Mouse (Mus musculus): ENCODE measurements around the gene Npr2. TPM values are rescaled to one million over a fixed set of nuclear protein-coding genes. Genes with fewer than 3 reads are reported as not detected.

The Npr2 gene
- polyA plus RNA-seq, 1 experiment from 2014 or later = 11.2 TPM

GRCm38 (mm10) chr4:43675608-43676007 lies 43.9 kb downstream of the Npr2 start:
- no peak for ATAC-seq (ENCODE audit: insufficient number of reproducible peaks, low FRiP score)
- no peak overlapping the region for H3K9ac ChIP-seq

GRCm38 (mm10) chr4:43678541-43678940 lies 46.8 kb downstream of the Npr2 start:
- H3K9me3 ChIP-seq (replicated peaks) = no peaks in the 10 kb centered on the region
- 84% methylated on average over 6 of the region's 6 CpGs for WGBS
- no peak overlapping the region for H3K4me3 ChIP-seq
- ATAC-seq (ENCODE audit: insufficient number of reproducible peaks, low FRiP score) = no peak
- H3K9ac ChIP-seq = no peak overlapping the region
- H3K36me3 ChIP-seq = peaks cover 47% of the 10 kb centered on the region
- no peak overlapping the region for H3K4me2 ChIP-seq
- peaks cover 6% of the 10 kb centered on the region for H3K4me1 ChIP-seq (replicated peaks)
- no peaks in the 10 kb centered on the region for H3K27me3 ChIP-seq (replicated peaks)
- no peak overlapping the region for H3K27ac ChIP-seq (ENCODE audit: poor library complexity, severe bottlenecking)

More at GRCm38 (mm10) chr4:43675608-43676007, 43.9 kb downstream of the Npr2 start:
- Histone ChIP-seq H3K27me3 (replicated peaks) (0 out of 2 replicates have a peak, but pooled peaks cover 3% of the 10 kb centered on the region), H3K4me2 (no peak overlapping the region), H3K9me3 (replicated peaks) (no peaks in the 10 kb centered on the region), H3K27ac (ENCODE audit: poor library complexity, severe bottlenecking) (no peak overlapping the region), H3K4me3 (no peak overlapping the region), H3K4me1 (replicated peaks) (peaks cover 14% of the 10 kb centered on the region), H3K36me3 (peaks cover 27% of the 10 kb centered on the region)
- 70% methylated on average over 4 of the region's 4 CpGs for WGBS

- WGBS = 79% methylated on average over 7 of the region's 7 CpGs
- Histone ChIP-seq H3K27ac (ENCODE audit: poor library complexity, severe bottlenecking) (no peak overlapping the region), H3K4me2 (no peak overlapping the region), H3K4me1 (replicated peaks) (peaks cover 5% of the 10 kb centered on the region; the same call in 1 of the 2 replicates), H3K9me3 (replicated peaks) (no peaks in the 10 kb centered on the region), H3K36me3 (peaks cover 43% of the 10 kb centered on the region), H3K4me3 (no peak overlapping the region), H3K27me3 (replicated peaks) (no peaks in the 10 kb centered on the region), H3K9ac (no peak overlapping the region)
- no peak for ATAC-seq (ENCODE audit: insufficient number of reproducible peaks, low FRiP score)
Measured at GRCm38 (mm10) chr4:43679416-43680043, 47.8 kb downstream of the Npr2 start.

GRCm38 (mm10) chr4:43690021-43690420 lies 58.3 kb downstream of the Npr2 start:
- no peak overlapping the region for H3K4me3 ChIP-seq
- no peak overlapping the region for H3K4me2 ChIP-seq
- H3K36me3 ChIP-seq = peaks cover 19% of the 10 kb centered on the region
- H3K9me3 ChIP-seq (replicated peaks) = no peaks in the 10 kb centered on the region
- H3K27me3 ChIP-seq (replicated peaks) = no peaks in the 10 kb centered on the region
- H3K9ac ChIP-seq = no peak overlapping the region
- H3K4me1 ChIP-seq (replicated peaks) = peaks cover 27% of the 10 kb centered on the region
- no peak for ATAC-seq (ENCODE audit: insufficient number of reproducible peaks, low FRiP score)
- H3K27ac ChIP-seq (ENCODE audit: poor library complexity, severe bottlenecking) = no peak overlapping the region
- 90% methylated on average over 17 of the region's 17 CpGs for WGBS

- Histone ChIP-seq H3K4me1 (replicated peaks) (peaks cover 35% of the 10 kb centered on the region), H3K4me3 (no peak overlapping the region), H3K36me3 (peaks cover 9% of the 10 kb centered on the region), H3K27ac (ENCODE audit: poor library complexity, severe bottlenecking) (no peak overlapping the region), H3K9ac (no peak overlapping the region), H3K27me3 (replicated peaks) (no peaks in the 10 kb centered on the region), H3K4me2 (no peak overlapping the region), H3K9me3 (replicated peaks) (no peaks in the 10 kb centered on the region)
- WGBS = 65% methylated on average over 5 of the region's 5 CpGs
- ATAC-seq (ENCODE audit: insufficient number of reproducible peaks, low FRiP score) = no peak
Measured at GRCm38 (mm10) chr4:43691026-43691425, 59.3 kb downstream of the Npr2 start.

- H3K9me3 ChIP-seq (replicated peaks) = no peaks in the 10 kb centered on the region
- WGBS = 47% methylated on average over 5 of the region's 5 CpGs
- H3K27ac ChIP-seq (ENCODE audit: poor library complexity, severe bottlenecking) = peak overlapping the region; percentile 30
- peak; percentile 24; the same call in 1 of the 2 replicates for ATAC-seq (ENCODE audit: insufficient number of reproducible peaks, low FRiP score)
- H3K27me3 ChIP-seq (replicated peaks) = peaks cover 18% of the 10 kb centered on the region; the same call in 1 of the 2 replicates
- peaks cover 35% of the 10 kb centered on the region for H3K4me1 ChIP-seq (replicated peaks)
- no peak overlapping the region for H3K9ac ChIP-seq
- H3K36me3 ChIP-seq = peaks cover 6% of the 10 kb centered on the region
- no peak overlapping the region for H3K4me2 ChIP-seq
- H3K4me3 ChIP-seq = no peak overlapping the region
Measured at GRCm38 (mm10) chr4:43693806-43694241, 62.1 kb downstream of the Npr2 start.

- WGBS = 75% methylated on average over 1 of the region's 1 CpGs
- H3K27me3 ChIP-seq (replicated peaks) = peaks cover 18% of the 10 kb centered on the region; the same call in 1 of the 2 replicates
- H3K4me3 ChIP-seq = no peak overlapping the region
- peaks cover 35% of the 10 kb centered on the region for H3K4me1 ChIP-seq (replicated peaks)
- no peak overlapping the region for H3K27ac ChIP-seq (ENCODE audit: poor library complexity, severe bottlenecking)
- ATAC-seq (ENCODE audit: insufficient number of reproducible peaks, low FRiP score) = no peak
- H3K36me3 ChIP-seq = peaks cover 6% of the 10 kb centered on the region
- no peak overlapping the region for H3K9ac ChIP-seq
- H3K9me3 ChIP-seq (replicated peaks) = no peaks in the 10 kb centered on the region
- no peak overlapping the region for H3K4me2 ChIP-seq
Measured at GRCm38 (mm10) chr4:43694439-43695248, 62.9 kb downstream of the Npr2 start.

- WGBS = 19% methylated on average over 9 of the region's 9 CpGs
- no peaks in the 10 kb centered on the region for H3K9me3 ChIP-seq (replicated peaks)
- no peak overlapping the region for H3K4me2 ChIP-seq
- H3K4me3 ChIP-seq = no peak overlapping the region
- H3K36me3 ChIP-seq = no peaks in the 10 kb centered on the region
- 0 out of 2 replicates have a peak, but pooled peaks have one; percentile 50 for ATAC-seq (ENCODE audit: insufficient number of reproducible peaks, low FRiP score)
- H3K9ac ChIP-seq = no peak overlapping the region
- H3K4me1 ChIP-seq (replicated peaks) = peaks cover 35% of the 10 kb centered on the region
- H3K27ac ChIP-seq (ENCODE audit: poor library complexity, severe bottlenecking) = no peak overlapping the region
- H3K27me3 ChIP-seq (replicated peaks) = peaks cover 18% of the 10 kb centered on the region; the same call in 1 of the 2 replicates
Measured at GRCm38 (mm10) chr4:43695249-43695671, 63.5 kb downstream of the Npr2 start.

- Histone ChIP-seq H3K4me3 (no peak overlapping the region), H3K36me3 (no peaks in the 10 kb centered on the region), H3K27me3 (replicated peaks) (peaks cover 18% of the 10 kb centered on the region; the same call in 1 of the 2 replicates), H3K9me3 (replicated peaks) (no peaks in the 10 kb centered on the region), H3K4me2 (no peak overlapping the region), H3K9ac (no peak overlapping the region), H3K27ac (ENCODE audit: poor library complexity, severe bottlenecking) (no peak overlapping the region), H3K4me1 (replicated peaks) (peaks cover 30% of the 10 kb centered on the region)
- no peak for ATAC-seq (ENCODE audit: insufficient number of reproducible peaks, low FRiP score)
- WGBS = 90% methylated on average over 13 of the region's 13 CpGs
Measured at GRCm38 (mm10) chr4:43696561-43696960, 64.8 kb downstream of the Npr2 start.

- H3K36me3 ChIP-seq = no peaks in the 10 kb centered on the region
- H3K9me3 ChIP-seq (replicated peaks) = no peaks in the 10 kb centered on the region
- H3K27me3 ChIP-seq (replicated peaks) = peaks cover 20% of the 10 kb centered on the region; the same call in 1 of the 2 replicates
- H3K27ac ChIP-seq (ENCODE audit: poor library complexity, severe bottlenecking) = no peak within 1 kb of the TSS
- H3K4me2 ChIP-seq = no peak within 1 kb of the TSS
- WGBS = 77% methylated on average over 6 of the region's 6 CpGs
- no peak within 1 kb of the TSS for H3K4me3 ChIP-seq
- peaks cover 6% of the 10 kb centered on the region for H3K4me1 ChIP-seq (replicated peaks)
- ATAC-seq (ENCODE audit: insufficient number of reproducible peaks, low FRiP score) = no peak
- H3K9ac ChIP-seq = no peak within 1 kb of the TSS
Measured at GRCm38 (mm10) chr4:43700707-43701106, 69.0 kb downstream of the Npr2 start, which contains the start of gene Olfr70. Gene Olfr70 (minus strand): TSS chr4:43700807.
